Mouse (Mus musculus): Measurements from ENCODE around the gene Ddx56.

DNA sequence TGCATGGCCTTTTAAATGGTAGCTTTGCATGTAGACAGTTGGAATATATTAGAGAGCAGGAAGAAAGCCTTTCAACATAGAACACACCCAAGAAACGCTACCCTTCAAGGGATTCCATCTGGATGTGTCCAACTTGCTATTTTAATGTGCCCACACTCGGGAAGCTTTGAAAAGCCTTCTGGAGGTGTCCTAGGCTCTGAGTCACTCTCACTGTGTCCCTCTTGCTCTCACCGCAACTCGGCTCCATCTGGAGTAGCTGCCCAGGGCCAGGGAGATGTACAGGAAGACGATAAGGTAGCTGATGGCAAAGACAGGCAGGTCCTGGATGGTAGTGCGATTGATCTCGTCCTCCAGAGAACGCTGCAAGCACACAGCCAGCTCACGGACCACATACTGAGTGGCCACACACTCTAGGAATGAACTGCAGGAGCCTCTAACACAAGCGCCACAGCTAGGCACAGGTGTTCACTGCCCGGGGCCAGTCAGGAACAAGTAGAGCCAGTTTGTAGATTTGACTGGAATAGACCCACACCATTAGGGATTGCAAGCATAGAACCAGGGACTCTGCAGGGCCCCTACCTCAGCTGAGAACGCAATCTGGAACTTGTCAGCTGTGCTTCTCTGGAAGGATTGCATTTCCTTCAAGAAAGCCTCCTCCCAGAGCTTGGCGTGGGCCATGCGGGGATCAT, 42.9 kb downstream of the Ddx56 start:
- TF ChIP-seq CTCF (IDR thresholded peaks at IDR 0.05; ENCODE audit: low read depth) (no peak), EP300 (IDR thresholded peaks at IDR 0.05; ENCODE audit: low read depth) (no peak)
